Mouse (Mus musculus) hindbrain, embryonic 15.5 days (tissue): ENCODE data around the gene Mrps18b. TPM values are rescaled to one million over a fixed set of nuclear protein-coding genes. Genes with fewer than 3 reads are reported as not detected.
A peak's percentile ranks its signal among the peaks of the same experiment; 100 is the strongest.

Experiments used
- ATAC-seq: fragments of 200-750 bp; cut with Nextera tagmentation; 2 replicates; pipeline ENCODE4 v1.8.0; 2017; ENCODE audit warnings: low read depth, moderate number of reproducible peaks, moderate TSS enrichment; ENCODE audit not compliant: low FRiP score
- H3K27ac ChIP-seq: fragments of 300-500 bp; sonication (generic); replicated peaks from 2 replicates; pipeline ENCODE4 v1.5.1; 2015; ENCODE audit warnings: mild to moderate bottlenecking, inconsistent platforms
- H3K27me3 ChIP-seq: fragments of 300-500 bp; sonication (generic); 2 replicates; pipeline ENCODE4 v1.6.1; 2015; ENCODE audit warnings: control low read depth, inconsistent platforms
- H3K36me3 ChIP-seq: fragments of 300-500 bp; sonication (generic); 2 replicates; pipeline ENCODE4 v1.6.1; 2015; ENCODE audit warnings: control low read depth, inconsistent platforms
- H3K4me1 ChIP-seq: fragments of 300-500 bp; sonication (generic); replicated peaks from 2 replicates; pipeline ENCODE4 v1.6.1; 2015; ENCODE audit warnings: control low read depth, inconsistent platforms
- H3K4me2 ChIP-seq: fragments of 300-500 bp; sonication (generic); 2 replicates; pipeline ENCODE4 v1.6.1; 2015; ENCODE audit warnings: moderate library complexity, mild to moderate bottlenecking, inconsistent platforms
- H3K4me3 ChIP-seq: fragments of 300-500 bp; sonication (generic); 2 replicates; pipeline ENCODE4 v1.5.1; 2015; ENCODE audit warnings: mild to moderate bottlenecking, inconsistent platforms
- H3K9ac ChIP-seq: fragments of 300-500 bp; sonication (generic); 2 replicates; pipeline ENCODE4 v1.6.1; 2015; ENCODE audit warnings: inconsistent platforms
- H3K9me3 ChIP-seq: fragments of 300-500 bp; sonication (generic); 2 replicates; pipeline ENCODE4 v1.6.1; 2016; ENCODE audit warnings: control low read depth, inconsistent platforms
- WGBS: fragments of 180-500 bp; shearing (Covaris S2); methylation state at CpG from one replicate; pipeline ENCODE4 v1.1.7; 2015; 5-methylcytosine and 5-hydroxymethylcytosine counted together
- polyA plus RNA-seq: library from polyadenylated mRNA; unstranded; fragments of >200 nt; fragmentation: Nextera tagmentation; extraction: Ambion mirVana; gene quantifications from 2 replicates; pipeline ENCODE4 v1.2.1, GENCODE M21; 2015

Mrps18b gene
- polyA plus RNA-seq, 1 experiment from 2014 or later = 59.1 TPM

DNA sequence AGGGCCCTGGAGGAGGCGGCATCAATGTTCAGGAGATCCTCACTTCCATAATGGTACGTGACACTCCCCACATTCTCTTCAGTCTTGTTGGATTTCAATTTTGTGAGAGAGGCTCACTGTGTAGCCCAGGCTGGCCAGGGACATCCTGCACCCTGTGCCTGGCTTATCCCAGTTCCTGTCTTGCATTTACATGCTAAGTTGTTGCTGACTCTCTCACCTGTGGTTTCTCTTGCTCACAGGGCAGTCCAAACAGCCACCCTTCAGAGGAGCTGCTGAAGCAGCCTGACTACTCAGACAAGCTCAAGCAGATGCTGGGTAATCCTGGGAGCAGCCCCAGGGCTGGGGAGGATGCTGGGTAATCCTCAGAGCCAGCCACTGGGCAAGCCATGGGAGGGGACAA is 13.3 kb upstream of the Mrps18b start:
- Histone ChIP-seq H3K27me3 (no peaks in the 10 kb centered on the region), H3K9ac (no peak overlapping the region), H3K4me1 (no peaks in the 10 kb centered on the region), H3K36me3 (peaks cover 61% of the 10 kb centered on the region), H3K4me2 (no peak overlapping the region), H3K27ac (no peak overlapping the region), H3K4me3 (no peak overlapping the region), H3K9me3 (no peaks in the 10 kb centered on the region)
- 95% methylated on average over 2 of the region's 2 CpGs for WGBS
- no peak for ATAC-seq

DNA sequence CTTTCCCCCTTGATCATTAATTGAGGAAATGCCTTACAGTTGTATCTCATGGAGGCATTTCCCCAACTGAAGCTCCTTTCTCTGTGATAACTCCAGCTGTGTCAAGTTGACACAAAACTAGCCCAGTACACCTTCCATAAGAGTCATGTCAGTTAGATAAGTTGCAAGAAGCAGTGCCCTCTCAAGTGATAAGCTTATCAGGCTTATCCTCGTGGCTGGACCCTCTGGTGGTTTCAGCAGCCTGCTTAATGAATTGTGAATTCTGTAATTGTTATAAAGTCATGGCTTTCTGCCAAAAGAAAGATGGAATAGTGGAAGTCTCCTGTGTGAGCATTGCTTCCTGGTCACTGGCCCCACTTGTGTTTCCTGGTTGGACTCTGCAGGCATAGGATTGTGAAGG is 11.3 kb upstream of the Mrps18b start:
- Histone ChIP-seq H3K27me3 (no peaks in the 10 kb centered on the region), H3K4me1 (peaks cover 2% of the 10 kb centered on the region), H3K4me3 (no peak overlapping the region), H3K27ac (no peak overlapping the region), H3K9ac (no peak overlapping the region), H3K36me3 (peaks cover 72% of the 10 kb centered on the region), H3K9me3 (no peaks in the 10 kb centered on the region), H3K4me2 (no peak overlapping the region)
- ATAC-seq = no peak
- 64% methylated on average over 1 of the region's 1 CpGs for WGBS

GRCm38 (mm10) chr17:35923281-35923680 is 7.1 kb upstream of the Mrps18b start:
- H3K27me3 ChIP-seq = no peaks in the 10 kb centered on the region
- WGBS = 94% methylated on average over 4 of the region's 4 CpGs
- H3K9ac ChIP-seq = no peak overlapping the region
- no peak overlapping the region for H3K27ac ChIP-seq
- H3K36me3 ChIP-seq = peaks cover 45% of the 10 kb centered on the region
- H3K4me1 ChIP-seq = peaks cover 35% of the 10 kb centered on the region
- H3K4me2 ChIP-seq = no peak overlapping the region
- no peaks in the 10 kb centered on the region for H3K9me3 ChIP-seq
- no peak overlapping the region for H3K4me3 ChIP-seq
- no peak for ATAC-seq

GRCm38 (mm10) chr17:35922566-35922965 is 6.4 kb upstream of the Mrps18b start:
- Histone ChIP-seq H3K4me2 (no peak overlapping the region), H3K4me1 (peaks cover 35% of the 10 kb centered on the region), H3K36me3 (peaks cover 38% of the 10 kb centered on the region), H3K9me3 (no peaks in the 10 kb centered on the region), H3K9ac (no peak overlapping the region), H3K27me3 (no peaks in the 10 kb centered on the region), H3K27ac (0 out of 2 replicates have a peak overlapping the region, but pooled peaks have one; percentile 15), H3K4me3 (no peak overlapping the region)
- no peak for ATAC-seq
- 88% methylated on average over 3 of the region's 3 CpGs for WGBS

- no peak for ATAC-seq
- Histone ChIP-seq H3K36me3 (peaks cover 32% of the 10 kb centered on the region), H3K4me3 (no peak overlapping the region), H3K9me3 (no peaks in the 10 kb centered on the region), H3K27ac (peak overlapping the region; percentile 98), H3K9ac (no peak overlapping the region), H3K4me1 (peaks cover 35% of the 10 kb centered on the region), H3K27me3 (no peaks in the 10 kb centered on the region), H3K4me2 (no peak overlapping the region)
- 81% methylated on average over 4 of the region's 4 CpGs for whole genome bisulfite sequencing
Measured at GRCm38 (mm10) chr17:35921710-35922109, 5.5 kb upstream of the Mrps18b start.

- WGBS = 69% methylated on average over 5 of the region's 5 CpGs
- ATAC-seq = no peak
Measured at GRCm38 (mm10) chr17:35920862-35921562, 4.8 kb upstream of the Mrps18b start.

DNA sequence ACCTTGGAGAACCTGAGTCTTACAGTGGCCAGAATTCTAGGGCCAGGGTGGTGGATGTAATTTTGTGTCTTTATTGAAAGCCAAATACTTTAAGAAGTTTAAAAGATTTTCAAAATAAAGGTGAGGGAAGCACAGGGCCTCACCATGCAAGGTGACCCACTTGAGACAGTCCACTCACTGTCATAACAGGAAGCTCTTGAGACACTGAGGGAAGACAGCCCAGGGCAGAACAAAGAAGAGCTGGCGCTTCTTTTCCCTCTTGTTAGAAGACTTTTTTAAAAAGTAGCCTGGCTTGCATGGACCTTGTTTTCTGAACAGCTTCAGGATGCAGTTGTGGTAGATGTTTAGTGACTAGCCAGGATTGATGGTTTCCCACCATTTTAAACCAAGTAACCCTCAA is 4.2 kb upstream of the Mrps18b start:
- 76% methylated on average over 1 of the region's 1 CpGs for WGBS
- Histone ChIP-seq H3K9ac (0 out of 2 replicates have a peak overlapping the region, but pooled peaks have one; percentile 55), H3K4me1 (peaks cover 39% of the 10 kb centered on the region), H3K36me3 (peaks cover 20% of the 10 kb centered on the region), H3K4me2 (peak overlapping the region; percentile 78), H3K9me3 (no peaks in the 10 kb centered on the region), H3K4me3 (peak overlapping the region; percentile 55), H3K27ac (peak overlapping the region; percentile 98), H3K27me3 (no peaks in the 10 kb centered on the region)
- ATAC-seq = no peak

More at GRCm38 (mm10) chr17:35920862-35921562, 4.8 kb upstream of the Mrps18b start:
- H3K4me2 ChIP-seq = peak overlapping the region; percentile 78
- no peaks in the 10 kb centered on the region for H3K9me3 ChIP-seq
- peaks cover 25% of the 10 kb centered on the region for H3K36me3 ChIP-seq
- peak overlapping the region; percentile 98 for H3K27ac ChIP-seq
- no peaks in the 10 kb centered on the region for H3K27me3 ChIP-seq
- no peak overlapping the region for H3K4me3 ChIP-seq
- H3K4me1 ChIP-seq = peaks cover 35% of the 10 kb centered on the region
- H3K9ac ChIP-seq = no peak overlapping the region

DNA sequence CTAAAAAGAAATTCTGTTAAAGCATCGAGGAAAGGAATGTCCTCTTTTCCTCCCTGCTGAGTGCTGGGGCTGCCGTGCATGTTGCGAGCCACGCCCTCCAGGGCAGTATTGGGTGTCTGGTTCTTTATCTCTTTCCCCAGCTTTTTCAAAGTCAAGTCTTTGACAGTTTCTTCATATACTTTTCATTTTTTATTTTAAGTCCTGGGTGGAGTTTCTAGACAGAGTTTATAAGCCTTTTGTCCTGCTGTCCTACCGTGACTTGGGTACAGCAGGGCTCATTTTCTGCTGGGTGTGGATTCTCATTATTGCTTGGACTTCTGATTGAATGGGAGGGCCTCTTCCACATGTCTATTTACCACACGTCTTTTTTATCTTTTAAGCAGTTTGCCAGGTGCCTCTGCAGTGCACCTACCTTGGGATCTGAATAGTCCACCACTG is 3.7 kb upstream of the Mrps18b start:
- Histone ChIP-seq H3K27me3 (no peaks in the 10 kb centered on the region), H3K27ac (peak overlapping the region; percentile 98), H3K4me2 (peak overlapping the region; percentile 78), H3K4me1 (peaks cover 44% of the 10 kb centered on the region), H3K9ac (peak overlapping the region; percentile 55), H3K36me3 (peaks cover 15% of the 10 kb centered on the region), H3K9me3 (no peaks in the 10 kb centered on the region), H3K4me3 (peak overlapping the region; percentile 55)
- WGBS = 38% methylated on average over 6 of the region's 6 CpGs
- ATAC-seq = no peak

DNA sequence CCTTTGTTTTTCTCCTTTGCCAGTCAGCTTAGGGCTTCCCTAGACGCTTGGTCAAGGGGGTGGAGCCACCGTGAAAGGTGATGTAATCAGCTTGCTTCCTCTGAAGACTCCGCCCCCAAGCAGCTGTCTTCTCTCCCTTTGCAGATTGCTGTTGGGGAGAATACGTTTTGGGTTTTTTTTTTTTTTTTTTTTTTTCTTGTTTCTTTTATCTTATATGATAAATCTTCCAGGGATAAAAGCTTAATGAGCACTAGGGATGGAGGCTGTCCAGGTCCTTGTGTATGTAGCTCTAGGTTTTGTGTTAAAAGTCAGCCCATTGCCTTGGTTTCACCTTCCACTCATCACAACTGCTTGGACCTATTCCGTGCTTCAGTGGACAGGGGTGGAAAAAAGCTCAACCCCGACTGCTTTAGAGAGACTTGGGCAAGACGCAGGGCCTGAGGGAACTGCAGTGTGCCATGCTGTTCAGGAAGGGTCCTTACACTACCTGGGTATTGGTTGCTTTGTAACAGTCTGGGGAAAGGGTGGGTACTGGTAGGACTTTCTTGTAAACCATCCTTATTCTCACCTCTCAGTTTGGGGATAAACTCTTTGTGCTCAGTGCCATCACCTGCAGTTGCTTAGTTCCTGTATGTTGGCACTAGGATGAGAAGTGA is 3.0 kb upstream of the Mrps18b start:
- Histone ChIP-seq H3K4me2 (peak overlapping the region; percentile 78), H3K27me3 (no peaks in the 10 kb centered on the region), H3K9me3 (no peaks in the 10 kb centered on the region), H3K4me1 (peaks cover 45% of the 10 kb centered on the region), H3K4me3 (peak overlapping the region; percentile 55), H3K27ac (peak overlapping the region; percentile 98), H3K9ac (peak overlapping the region; percentile 76), H3K36me3 (peaks cover 8% of the 10 kb centered on the region)
- ATAC-seq = peak; percentile 43
- WGBS = 3% methylated on average over 7 of the region's 7 CpGs

GRCm38 (mm10) chr17:35918276-35919059 is 2.3 kb upstream of the Mrps18b start:
- peaks cover 45% of the 10 kb centered on the region for H3K4me1 ChIP-seq
- peak overlapping the region; percentile 55 for H3K4me3 ChIP-seq
- under 1% methylated on average over 11 of the region's 11 CpGs for WGBS
- peak overlapping the region; percentile 98 for H3K27ac ChIP-seq
- H3K36me3 ChIP-seq = peaks cover 1% of the 10 kb centered on the region; the same call in 1 of the 2 replicates
- peak overlapping the region; percentile 76 for H3K9ac ChIP-seq
- no peaks in the 10 kb centered on the region for H3K9me3 ChIP-seq
- H3K4me2 ChIP-seq = peak overlapping the region; percentile 78
- H3K27me3 ChIP-seq = no peaks in the 10 kb centered on the region
- ATAC-seq = no peak

DNA sequence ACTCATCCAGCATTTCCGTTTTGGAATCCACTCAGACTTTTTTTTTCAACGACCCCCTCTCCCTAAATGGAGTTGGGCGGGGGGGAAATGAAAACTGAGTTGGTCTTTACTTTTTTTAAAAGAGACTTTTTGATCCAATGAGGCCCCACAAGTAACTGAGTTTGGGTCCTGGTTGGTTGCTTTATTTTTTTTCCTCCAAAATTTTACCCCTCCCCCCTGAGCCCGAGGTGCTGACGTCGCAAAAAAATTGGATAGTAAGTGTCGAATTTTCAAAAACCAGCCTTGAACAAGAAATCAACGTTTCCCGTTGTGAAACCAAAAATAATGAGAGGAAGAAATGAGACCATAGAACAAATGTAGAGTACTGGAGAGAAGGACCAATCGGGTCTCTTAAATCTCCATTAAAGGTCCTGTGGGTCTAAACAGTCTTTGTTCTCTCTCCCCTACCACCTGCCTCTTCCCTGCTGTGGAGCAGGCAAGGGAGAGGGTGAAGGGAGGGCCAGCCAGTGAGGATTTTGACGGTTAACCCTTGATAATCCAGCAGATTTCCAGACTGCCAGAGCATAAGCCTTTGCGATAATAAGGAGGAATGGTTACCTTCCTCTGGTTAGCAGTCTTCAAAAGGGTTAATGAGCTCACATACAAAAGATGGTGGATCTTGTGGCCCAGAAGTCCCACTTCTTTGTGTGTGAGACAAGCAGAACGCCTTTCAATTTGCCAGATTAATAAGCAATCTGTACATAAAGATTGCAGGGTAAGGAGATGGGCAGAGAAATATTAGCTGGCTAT is 1.5 kb upstream of the Mrps18b start:
- Histone ChIP-seq H3K27ac (peak overlapping the region; percentile 98), H3K9ac (peak overlapping the region; percentile 76), H3K4me2 (peak overlapping the region; percentile 78), H3K4me1 (peaks cover 45% of the 10 kb centered on the region), H3K9me3 (no peaks in the 10 kb centered on the region), H3K4me3 (peak overlapping the region; percentile 55), H3K36me3 (no peaks in the 10 kb centered on the region), H3K27me3 (no peaks in the 10 kb centered on the region)
- ATAC-seq = peak; percentile 7
- under 1% methylated on average over 13 of the region's 13 CpGs for WGBS
